Mouse (Mus musculus): ENCODE measurements around the gene Dydc2. TPM values are rescaled to one million over a fixed set of nuclear protein-coding genes. Genes with fewer than 3 reads are reported as not detected.
"Not testable (repeated sequence)": the region's sequence is repeated elsewhere in the genome, so short reads cannot be mapped to it uniquely, and the experiment has no call there.

The Dydc2 gene
- polyA plus RNA-seq, 1 experiment from 2014 or later: 0.26 TPM

GRCm38 (mm10) chr14:41090777-41091176, 21.8 kb upstream of the Dydc2 start:
- in situ Hi-C loops (cut with MboI; ENCODE audit: low pct_unique_long_range_greater_than_20kb): loop anchor here (5.0 kb wide), 1 partner anchor 72 kb away; no protein-coding TSS in a partner anchor
- TF ChIP-seq CTCF (IDR thresholded peaks at IDR 0.05): peak; percentile 69
- CTCF ChIA-PET: interaction anchor here (1.0 to 2.8 kb wide), 5 partner anchors 8 to 72 kb away, joined by 3 to 8 read pairs (median 6); no protein-coding TSS in a partner anchor
- DNase-seq (ENCODE audit: low read depth, low spot score) (no peak), ATAC-seq (no peak)
- POLR2A ChIA-PET: interaction anchor here (0.6 kb wide), 1 partner anchor 396 kb away, joined by 5 read pairs; no protein-coding TSS in a partner anchor
- H3K27me3 ChIP-seq: peaks cover 48% of the 10 kb centered on the region

- H3K27me3 ChIP-seq: peaks cover 48% of the 10 kb centered on the region
- POLR2A ChIA-PET: no interaction called here
- ATAC-seq (no peak), DNase-seq (ENCODE audit: low read depth, low spot score) (no peak)
- in situ Hi-C loops (cut with MboI; ENCODE audit: low pct_unique_long_range_greater_than_20kb): no loop called here
- CTCF ChIA-PET: interaction anchor here (1.4 kb wide), 1 partner anchor 9 kb away, joined by 3 read pairs; no protein-coding TSS in a partner anchor
- peak; percentile 50 for TF ChIP-seq CTCF (IDR thresholded peaks at IDR 0.05)
Observed at GRCm38 (mm10) chr14:41087509-41087908, 18.5 kb upstream of the Dydc2 start.

- ATAC-seq (no peak), DNase-seq (ENCODE audit: low read depth, low spot score) (no peak)
- TF ChIP-seq CTCF (IDR thresholded peaks at IDR 0.05): no peak
- ChIA-PET POLR2A (no interaction called here), CTCF (interaction anchor here (1.1 kb wide), 1 partner anchor 8 kb away, joined by 3 read pairs; no protein-coding TSS in a partner anchor)
- in situ Hi-C loops (cut with MboI; ENCODE audit: low pct_unique_long_range_greater_than_20kb): no loop called here
- peaks cover 60% of the 10 kb centered on the region for H3K27me3 ChIP-seq
Observed at GRCm38 (mm10) chr14:41082408-41082807, 13.4 kb upstream of the Dydc2 start.

GRCm38 (mm10) chr14:41072944-41073275, 3.9 kb upstream of the Dydc2 start:
- TF ChIP-seq CTCF (IDR thresholded peaks at IDR 0.05): no peak
- in situ Hi-C loops (cut with MboI; ENCODE audit: low pct_unique_long_range_greater_than_20kb): no loop called here
- DNase-seq (ENCODE audit: low read depth, low spot score): no peak
- peaks cover 29% of the 10 kb centered on the region for H3K27me3 ChIP-seq
- POLR2A ChIA-PET: no interaction called here
- no peak for ATAC-seq
- CTCF ChIA-PET: no interaction called here

- peaks cover 27% of the 10 kb centered on the region for H3K27me3 ChIP-seq
- TF ChIP-seq CTCF (IDR thresholded peaks at IDR 0.05): no peak
- in situ Hi-C loops (cut with MboI; ENCODE audit: low pct_unique_long_range_greater_than_20kb): no loop called here
- ATAC-seq (no peak), DNase-seq (ENCODE audit: low read depth, low spot score) (no peak)
- CTCF ChIA-PET: no interaction called here
- POLR2A ChIA-PET: no interaction called here
Observed at GRCm38 (mm10) chr14:41072229-41072943, 3.4 kb upstream of the Dydc2 start, which contains the start of gene Dydc1. Gene Dydc1, plus strand, starts transcription at chr14:41072911.

GRCm38 (mm10) chr14:41070343-41070742, 1.3 kb upstream of the Dydc2 start:
- TF ChIP-seq CTCF (IDR thresholded peaks at IDR 0.05): no peak
- POLR2A ChIA-PET: no interaction called here
- H3K27me3 ChIP-seq: peaks cover 26% of the 10 kb centered on the region
- in situ Hi-C loops (cut with MboI; ENCODE audit: low pct_unique_long_range_greater_than_20kb): no loop called here
- DNase-seq (ENCODE audit: low read depth, low spot score) (no peak), ATAC-seq (no peak)
- CTCF ChIA-PET: interaction anchor here (1.1 to 1.5 kb wide), 2 partner anchors 8 to 20 kb away, joined by 3 to 4 read pairs; no protein-coding TSS in a partner anchor

GRCm38 (mm10) chr14:41066416-41066815, 2.6 kb downstream of the Dydc2 start:
- ChIA-PET CTCF (interaction anchor here (2.3 kb wide), 1 partner anchor 14 kb away, joined by 7 read pairs; no protein-coding TSS in a partner anchor), POLR2A (no interaction called here)
- in situ Hi-C loops (cut with MboI; ENCODE audit: low pct_unique_long_range_greater_than_20kb): no loop called here
- ATAC-seq (no peak), DNase-seq (ENCODE audit: low read depth, low spot score) (no peak)
- TF ChIP-seq CTCF (IDR thresholded peaks at IDR 0.05): no peak
- H3K27me3 ChIP-seq: peaks cover 10% of the 10 kb centered on the region

GRCm38 (mm10) chr14:41065168-41065567, 3.8 kb downstream of the Dydc2 start:
- in situ Hi-C loops (cut with MboI; ENCODE audit: low pct_unique_long_range_greater_than_20kb): no loop called here
- TF ChIP-seq CTCF (IDR thresholded peaks at IDR 0.05): no peak
- ChIA-PET CTCF (interaction anchor here (2.3 kb wide), 1 partner anchor 13 kb away, joined by 7 read pairs; no protein-coding TSS in a partner anchor), POLR2A (no interaction called here)
- H3K27me3 ChIP-seq: peaks cover 8% of the 10 kb centered on the region
- DNase-seq (ENCODE audit: low read depth, low spot score): no peak
- no peak for ATAC-seq

GRCm38 (mm10) chr14:41053190-41053589, 15.8 kb downstream of the Dydc2 start:
- POLR2A ChIA-PET; ATAC-seq; H3K27me3 ChIP-seq; DNase-seq (ENCODE audit: low read depth, low spot score); in situ Hi-C loops (cut with MboI; ENCODE audit: low pct_unique_long_range_greater_than_20kb): not testable (repeated sequence)
- CTCF ChIA-PET: interaction anchor here (1.4 to 2.0 kb wide), 3 partner anchors 10 to 13 kb away, joined by 5 to 7 read pairs (median 5); no protein-coding TSS in a partner anchor
- TF ChIP-seq CTCF (IDR thresholded peaks at IDR 0.05): peak; percentile 18

- ChIA-PET CTCF (interaction anchor here (1.3 to 2.0 kb wide), 4 partner anchors 9 to 13 kb away, joined by 3 to 7 read pairs (median 5); no protein-coding TSS in a partner anchor), POLR2A (no interaction called here)
- in situ Hi-C loops (cut with MboI; ENCODE audit: low pct_unique_long_range_greater_than_20kb): no loop called here
- peak; percentile 58 for TF ChIP-seq CTCF (IDR thresholded peaks at IDR 0.05)
- no peak for ATAC-seq
- H3K27me3 ChIP-seq: peaks cover 5% of the 10 kb centered on the region
- DNase-seq (ENCODE audit: low read depth, low spot score): no peak
Observed at GRCm38 (mm10) chr14:41052481-41052880, 16.5 kb downstream of the Dydc2 start.

- ATAC-seq: no peak
- DNase-seq (ENCODE audit: low read depth, low spot score): no peak
- ChIA-PET CTCF (interaction anchor here (1.0 to 1.3 kb wide), 2 partner anchors 7 to 12 kb away, joined by 3 read pairs; no protein-coding TSS in a partner anchor), POLR2A (no interaction called here)
- peaks cover 5% of the 10 kb centered on the region for H3K27me3 ChIP-seq
- TF ChIP-seq CTCF (IDR thresholded peaks at IDR 0.05): no peak
- in situ Hi-C loops (cut with MboI; ENCODE audit: low pct_unique_long_range_greater_than_20kb): no loop called here
Observed at GRCm38 (mm10) chr14:41050471-41050870, 18.5 kb downstream of the Dydc2 start.

Data from Patski (cell line).